Mouse (Mus musculus) lung, adult 10 weeks (tissue): ENCODE results near the gene Nelfa. TPM values are rescaled to one million over a fixed set of nuclear protein-coding genes. Genes with fewer than 3 reads are reported as not detected.

Experiments used
- polyA plus RNA-seq: library from polyadenylated mRNA; stranded (reverse); fragments of 350-450 nt; fragmentation: Illumina TruSeq; extraction: RNeasy Lipid Tissue Mini Kit (QIAGEN cat#74804); gene quantifications from one replicate; pipeline ENCODE4 v1.2.3, GENCODE M21; 2014; ENCODE audit warnings: low read depth, low replicate concordance; ENCODE audit not compliant: insufficient read depth

Gene Nelfa
- 10.9 TPM for polyA plus RNA-seq

DNA sequence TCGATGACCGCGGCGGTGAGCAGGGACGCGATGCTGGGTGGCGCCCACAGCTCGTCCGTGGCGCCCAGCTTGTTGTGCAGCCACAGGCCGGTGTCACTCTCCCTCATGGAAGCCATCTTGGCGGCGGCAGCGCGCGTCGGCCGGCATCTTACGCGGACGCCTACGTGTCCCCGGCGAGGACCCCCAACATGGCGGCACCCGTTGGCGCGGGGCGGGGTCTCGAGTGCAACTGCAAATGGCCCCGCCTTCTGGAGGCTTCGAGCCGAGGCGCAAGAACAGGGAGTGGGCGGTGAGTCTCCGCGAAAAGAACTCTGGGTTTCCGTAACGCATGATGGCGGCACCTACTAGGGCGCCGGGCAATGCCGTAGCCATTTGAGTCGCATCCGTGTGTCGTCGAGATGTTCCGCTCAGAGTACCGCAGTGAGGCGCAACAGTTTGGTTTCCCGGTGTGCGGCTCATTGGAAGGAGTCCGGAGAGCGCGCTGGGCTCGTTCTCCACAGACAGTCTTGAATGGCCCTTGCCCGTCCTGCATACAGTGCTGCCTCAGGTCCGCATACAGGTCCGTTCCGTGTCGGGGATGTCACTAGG is at the start of gene Nelfa:
Gene Nelfa, minus strand, starts transcription at position 294 of the 588 bp plus-strand sequence.

DNA sequence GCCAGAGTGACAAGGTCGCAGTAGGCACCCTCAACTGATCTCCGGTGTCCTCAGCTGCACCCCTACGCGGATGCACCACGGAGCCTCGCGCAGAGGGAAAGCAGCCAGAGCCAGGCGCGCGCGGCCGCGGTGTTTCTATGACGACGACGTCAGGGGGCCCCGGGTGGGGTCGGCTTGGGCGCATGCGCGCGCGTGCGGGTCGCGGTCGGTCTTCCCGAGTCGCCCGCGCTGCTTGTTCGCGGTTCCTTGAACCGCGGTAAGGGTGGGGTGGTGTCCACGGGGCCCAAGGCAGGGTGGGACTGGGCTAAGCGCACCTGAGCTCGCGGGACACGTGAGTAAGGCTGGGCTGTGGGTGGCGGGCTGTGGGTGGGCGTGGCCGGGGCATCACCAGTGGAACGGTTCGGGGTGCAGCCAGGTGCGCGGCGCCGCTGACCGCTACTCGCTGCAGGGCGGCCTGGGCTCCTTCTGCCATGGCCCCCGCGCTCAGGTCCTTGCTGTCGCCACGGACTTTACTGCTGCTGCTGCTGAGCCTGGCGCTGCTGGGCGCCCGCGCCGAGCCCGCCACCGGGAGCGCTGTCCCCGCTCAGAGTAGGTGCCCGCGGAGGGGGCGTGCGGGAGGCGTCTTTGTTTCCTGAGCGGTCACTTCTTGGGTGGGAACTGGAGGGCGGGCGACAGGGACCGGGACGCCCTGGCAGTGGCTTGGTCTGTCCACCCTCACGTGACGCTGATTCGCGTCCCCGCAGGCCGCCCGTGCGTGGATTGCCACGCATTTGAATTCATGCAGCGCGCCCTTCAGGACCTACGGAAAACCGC is 47.3 kb upstream of the Nelfa start, which contains the start of gene Gm1673:
Gene Gm1673, plus strand, starts transcription at position 125 of the 813 bp plus-strand sequence.

Other genes with a start within 250 kb of the Nelfa start
- gene Fgfr3, start 214.7 kb downstream of the Nelfa start, polyA plus RNA-seq, result 44.8 TPM
- gene Letm1, start 153.6 kb downstream of the Nelfa start, polyA plus RNA-seq, result 14.7 TPM
- 8.0 TPM for gene Nsd2, start 115.7 kb downstream of the Nelfa start, polyA plus RNA-seq
- 10.8 TPM for gene Gm1673, start 47.0 kb upstream of the Nelfa start, polyA plus RNA-seq
- 1.1 TPM for gene Nat8l, start 59.6 kb upstream of the Nelfa start, polyA plus RNA-seq
- 1.1 TPM for gene Poln, start 233.0 kb upstream of the Nelfa start, polyA plus RNA-seq
- gene Haus3, start 233.1 kb upstream of the Nelfa start, polyA plus RNA-seq, result 5.5 TPM